Mouse (Mus musculus): ENCODE data around the gene Gp1bb. TPM values are rescaled to one million over a fixed set of nuclear protein-coding genes. Genes with fewer than 3 reads are reported as not detected.

Gp1bb gene
- polyA plus RNA-seq, 1 experiment = 0.44 TPM

- Histone ChIP-seq H3K9me3 (ENCODE audit: control insufficient read depth, low read length) (peaks cover 3% of the 10 kb centered on the region), H3K36me3 (ENCODE audit: control insufficient read depth) (no peaks in the 10 kb centered on the region), H3K27me3 (ENCODE audit: control insufficient read depth) (peaks cover 76% of the 10 kb centered on the region), H3K4me3 (replicated peaks) (no peak overlapping the region), H3K4me1 (ENCODE audit: control insufficient read depth) (peaks cover 18% of the 10 kb centered on the region)
- TF ChIP-seq GATA1 (IDR thresholded peaks at IDR 0.05; ENCODE audit: low read length) (no peak), TAL1 (IDR thresholded peaks at IDR 0.05; ENCODE audit: low read length) (no peak)
Measured at GRCm38 (mm10) chr16:18630291-18630690, 8.1 kb upstream of the Gp1bb start.

- H3K4me3 ChIP-seq (replicated peaks) = peak within 1 kb of the TSS; percentile 55
Measured at GRCm38 (mm10) chr16:18629390-18630231, 7.4 kb upstream of the Gp1bb start, which contains the start of gene Sept5. Gene Sept5 (minus strand): TSS chr16:18629954.

GRCm38 (mm10) chr16:18628948-18629340 lies 6.7 kb upstream of the Gp1bb start:
- Histone ChIP-seq H3K36me3 (ENCODE audit: control insufficient read depth) (no peaks in the 10 kb centered on the region), H3K27me3 (ENCODE audit: control insufficient read depth) (peaks cover 90% of the 10 kb centered on the region), H3K4me3 (replicated peaks) (peak overlapping the region; percentile 55), H3K4me1 (ENCODE audit: control insufficient read depth) (peaks cover 18% of the 10 kb centered on the region), H3K9me3 (ENCODE audit: control insufficient read depth, low read length) (peaks cover 5% of the 10 kb centered on the region)
- TF ChIP-seq TAL1 (IDR thresholded peaks at IDR 0.05; ENCODE audit: low read length) (no peak), GATA1 (IDR thresholded peaks at IDR 0.05; ENCODE audit: low read length) (no peak)

More at GRCm38 (mm10) chr16:18629390-18630231, 7.4 kb upstream of the Gp1bb start, which contains the start of gene Sept5:
- Histone ChIP-seq H3K27me3 (ENCODE audit: control insufficient read depth) (peaks cover 83% of the 10 kb centered on the region), H3K4me1 (ENCODE audit: control insufficient read depth) (peaks cover 18% of the 10 kb centered on the region), H3K36me3 (ENCODE audit: control insufficient read depth) (no peaks in the 10 kb centered on the region), H3K9me3 (ENCODE audit: control insufficient read depth, low read length) (peaks cover 5% of the 10 kb centered on the region)
- no peak for TF ChIP-seq GATA1 (IDR thresholded peaks at IDR 0.05; ENCODE audit: low read length)
- no peak for TF ChIP-seq TAL1 (IDR thresholded peaks at IDR 0.05; ENCODE audit: low read length)

GRCm38 (mm10) chr16:18628206-18628947 lies 6.2 kb upstream of the Gp1bb start:
- Histone ChIP-seq H3K27me3 (ENCODE audit: control insufficient read depth) (peaks cover 95% of the 10 kb centered on the region), H3K4me1 (ENCODE audit: control insufficient read depth) (peaks cover 18% of the 10 kb centered on the region), H3K4me3 (replicated peaks) (no peak overlapping the region), H3K36me3 (ENCODE audit: control insufficient read depth) (no peaks in the 10 kb centered on the region), H3K9me3 (ENCODE audit: control insufficient read depth, low read length) (peaks cover 5% of the 10 kb centered on the region; the same call in 1 of the 2 replicates)
- TF ChIP-seq TAL1 (IDR thresholded peaks at IDR 0.05; ENCODE audit: low read length) (no peak), GATA1 (IDR thresholded peaks at IDR 0.05; ENCODE audit: low read length) (no peak)

GRCm38 (mm10) chr16:18627163-18627562 lies 5.0 kb upstream of the Gp1bb start:
- Histone ChIP-seq H3K27me3 (ENCODE audit: control insufficient read depth) (peaks cover 98% of the 10 kb centered on the region), H3K36me3 (ENCODE audit: control insufficient read depth) (no peaks in the 10 kb centered on the region), H3K9me3 (ENCODE audit: control insufficient read depth, low read length) (peaks cover 5% of the 10 kb centered on the region; the same call in 1 of the 2 replicates), H3K4me1 (ENCODE audit: control insufficient read depth) (peaks cover 18% of the 10 kb centered on the region), H3K4me3 (replicated peaks) (no peak overlapping the region)
- TF ChIP-seq GATA1 (IDR thresholded peaks at IDR 0.05; ENCODE audit: low read length) (no peak), TAL1 (IDR thresholded peaks at IDR 0.05; ENCODE audit: low read length) (no peak)

- TF ChIP-seq GATA1 (IDR thresholded peaks at IDR 0.05; ENCODE audit: low read length) = no peak
- TF ChIP-seq TAL1 (IDR thresholded peaks at IDR 0.05; ENCODE audit: low read length) = no peak
- Histone ChIP-seq H3K4me3 (replicated peaks) (peak within 1 kb of the TSS; percentile 42), H3K4me1 (ENCODE audit: control insufficient read depth) (peaks cover 18% of the 10 kb centered on the region), H3K27me3 (ENCODE audit: control insufficient read depth) (peaks cover 100% of the 10 kb centered on the region), H3K36me3 (ENCODE audit: control insufficient read depth) (no peaks in the 10 kb centered on the region), H3K9me3 (ENCODE audit: control insufficient read depth, low read length) (peaks cover 5% of the 10 kb centered on the region; the same call in 1 of the 2 replicates)
Measured at GRCm38 (mm10) chr16:18626376-18626878, 4.2 kb upstream of the Gp1bb start, which contains the start of gene Gm49601. Gene Gm49601 (minus strand): TSS chr16:18626427.

- no peak for TF ChIP-seq TAL1 (IDR thresholded peaks at IDR 0.05; ENCODE audit: low read length)
- TF ChIP-seq GATA1 (IDR thresholded peaks at IDR 0.05; ENCODE audit: low read length) = no peak
- H3K9me3 ChIP-seq (ENCODE audit: control insufficient read depth, low read length) = peaks cover 9% of the 10 kb centered on the region; the same call in 1 of the 2 replicates
- peak overlapping the region; percentile 42 for H3K4me3 ChIP-seq (replicated peaks)
- H3K36me3 ChIP-seq (ENCODE audit: control insufficient read depth) = no peaks in the 10 kb centered on the region
- H3K4me1 ChIP-seq (ENCODE audit: control insufficient read depth) = peaks cover 21% of the 10 kb centered on the region
- H3K27me3 ChIP-seq (ENCODE audit: control insufficient read depth) = peaks cover 100% of the 10 kb centered on the region
Measured at GRCm38 (mm10) chr16:18625791-18626311, 3.6 kb upstream of the Gp1bb start.

- TF ChIP-seq GATA1 (IDR thresholded peaks at IDR 0.05; ENCODE audit: low read length) (no peak), TAL1 (IDR thresholded peaks at IDR 0.05; ENCODE audit: low read length) (no peak)
- no peaks in the 10 kb centered on the region for H3K36me3 ChIP-seq (ENCODE audit: control insufficient read depth)
- H3K4me1 ChIP-seq (ENCODE audit: control insufficient read depth) = peaks cover 23% of the 10 kb centered on the region
- H3K4me3 ChIP-seq (replicated peaks) = no peak overlapping the region
- peaks cover 11% of the 10 kb centered on the region; the same call in 1 of the 2 replicates for H3K9me3 ChIP-seq (ENCODE audit: control insufficient read depth, low read length)
- peaks cover 100% of the 10 kb centered on the region for H3K27me3 ChIP-seq (ENCODE audit: control insufficient read depth)
Measured at GRCm38 (mm10) chr16:18625097-18625496, 2.9 kb upstream of the Gp1bb start.

All from erythroblast, embryonic 14.5 days (primary cell).